Comparison of ENCODE assay signal across 32 mouse cellular contexts in the genomic region with DNA sequence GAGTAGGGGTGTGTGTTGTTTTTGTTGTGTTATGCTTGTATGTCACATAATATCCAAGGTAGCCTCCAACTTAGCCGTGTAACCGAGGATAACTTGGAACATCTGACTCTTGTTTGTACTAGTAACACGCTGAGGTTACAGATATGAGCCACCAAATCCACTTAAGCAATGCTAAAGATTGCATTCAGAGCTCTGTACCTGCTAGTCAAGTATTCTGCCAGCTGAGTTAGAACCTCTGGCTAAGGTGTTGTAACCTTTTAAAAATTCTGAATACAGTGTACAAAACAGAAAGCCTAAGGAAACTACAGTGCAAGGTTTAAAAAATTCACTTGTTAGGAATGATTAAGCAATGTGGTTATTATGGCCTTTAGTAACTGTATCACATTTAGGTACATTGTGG. TPM values are rescaled to one million over a fixed set of nuclear protein-coding genes. Genes with fewer than 3 reads are reported as not detected.
"Had no signal": no experiment of that assay in that cellular context is flagged by ENCODE, and none has a peak within 500 bp of the region (broad histone marks: within the 10 kb centered on the region; RNA-seq: fewer than 3 reads in every experiment).

No protein-coding gene starts in this region.

- H3K36me3 ChIP-seq: heart, embryonic 12.5 days; hindbrain, embryonic 13.5 days; hindbrain, embryonic 15.5 days; kidney, embryonic 15.5 days; limb, embryonic 13.5 days; limb, embryonic 15.5 days; liver, embryonic 12.5 days had no signal

- H3K4me1 ChIP-seq: hindbrain, embryonic 15.5 days; kidney, embryonic 15.5 days; limb, embryonic 13.5 days; limb, embryonic 15.5 days had no signal

- H3K9ac ChIP-seq: heart, embryonic 12.5 days; hindbrain, embryonic 13.5 days; hindbrain, embryonic 15.5 days; kidney, embryonic 15.5 days; limb, embryonic 13.5 days; limb, embryonic 15.5 days; liver, embryonic 12.5 days; liver, embryonic 14.5 days had no signal

- H3K9me3 ChIP-seq: heart, embryonic 10.5 days; heart, embryonic 12.5 days; hindbrain, embryonic 13.5 days; hindbrain, embryonic 15.5 days; kidney, embryonic 15.5 days; limb, embryonic 13.5 days; limb, embryonic 15.5 days; liver, embryonic 12.5 days had no signal

- DNase-seq: gastrocnemius, adult 2 months; gastrocnemius, postnatal 10 days; gastrocnemius, postnatal 25 days; heart, adult 18-20 months; heart, postnatal 10 days; heart, postnatal 36 days; kidney, adult 11 months; kidney, adult 2 months; kidney, adult 9 months; kidney, postnatal 14 days; kidney, postnatal 36 days; layer of hippocampus, postnatal 36 days; left cerebral cortex, postnatal 4 days had no signal

- ATAC-seq: hindbrain, postnatal 0 days; intestine, embryonic 16.5 days; liver, embryonic 12.5 days had no signal

- H3K27me3 ChIP-seq: heart, embryonic 12.5 days; hindbrain, embryonic 13.5 days; hindbrain, embryonic 15.5 days; kidney, embryonic 15.5 days; limb, embryonic 13.5 days; limb, embryonic 15.5 days; liver, embryonic 12.5 days had no signal

- H3K4me3 ChIP-seq: gastrocnemius, adult 2 months; heart, embryonic 10.5 days; heart, embryonic 12.5 days; hindbrain, embryonic 13.5 days; hindbrain, embryonic 15.5 days; kidney, embryonic 15.5 days; limb, embryonic 13.5 days; limb, embryonic 15.5 days; liver, embryonic 12.5 days had no signal

- H3K27ac ChIP-seq: gastrocnemius, adult 2 months; heart, embryonic 10.5 days; hindbrain, embryonic 13.5 days; hindbrain, embryonic 15.5 days; hindbrain, postnatal 0 days; kidney, embryonic 15.5 days; kidney, postnatal 0 days; limb, embryonic 13.5 days; limb, embryonic 15.5 days; liver, embryonic 14.5 days had no signal

- H3K4me2 ChIP-seq: heart, embryonic 12.5 days; hindbrain, embryonic 13.5 days; hindbrain, embryonic 15.5 days; kidney, embryonic 15.5 days; limb, embryonic 13.5 days; limb, embryonic 15.5 days; liver, embryonic 12.5 days had no signal

RNA-seq across cellular contexts. Expression of gene Fam169a, which starts 13.5 kb away (rescaled TPM):
- polyA plus RNA-seq: liver, adult 2 months had no signal

RNA-seq across cellular contexts. Expression of gene Gm6169, which starts 18.4 kb away (rescaled TPM):
- polyA plus RNA-seq: liver, adult 2 months had no signal

RNA-seq across cellular contexts. Expression of gene 1700029F12Rik, which starts 46.5 kb away (rescaled TPM):
- polyA plus RNA-seq: heart, embryonic 10.5 days; heart, embryonic 12.5 days; heart, embryonic 14.5 days; heart, embryonic 16.5 days; hindbrain, embryonic 11.5 days; hindbrain, embryonic 13.5 days; hindbrain, embryonic 15.5 days; hindbrain, postnatal 0 days; intestine, embryonic 14.5 days; intestine, embryonic 16.5 days; kidney, embryonic 15.5 days; kidney, postnatal 0 days; large intestine, adult 2 months; limb, embryonic 11.5 days; limb, embryonic 13.5 days; limb, embryonic 15.5 days; liver, adult 2 months; liver, embryonic 12.5 days; liver, embryonic 14.5 days had no signal
